Mouse (Mus musculus) activated CD4-positive, CD25-positive, alpha-beta regulatory T cell (primary cell): ENCODE measurements around the gene Txndc16. TPM values are rescaled to one million over a fixed set of nuclear protein-coding genes. Genes with fewer than 3 reads are reported as not detected.

Source experiments
- polyA plus RNA-seq, 2 experiments: library from polyadenylated mRNA; unstranded; fragments of 100-300 nt; shearing (Covaris generic); gene quantifications; one replicate each; pipeline ENCODE4 v1.2.1; 2017

Gene Txndc16
- 10 to 100 TPM; 12.6 to 14.3 TPM for polyA plus RNA-seq

GRCm38 (mm10) chr14:45220090-45220956 lies at the start of gene Txndc16:
Gene Txndc16 (minus strand): TSS chr14:45220328.

DNA sequence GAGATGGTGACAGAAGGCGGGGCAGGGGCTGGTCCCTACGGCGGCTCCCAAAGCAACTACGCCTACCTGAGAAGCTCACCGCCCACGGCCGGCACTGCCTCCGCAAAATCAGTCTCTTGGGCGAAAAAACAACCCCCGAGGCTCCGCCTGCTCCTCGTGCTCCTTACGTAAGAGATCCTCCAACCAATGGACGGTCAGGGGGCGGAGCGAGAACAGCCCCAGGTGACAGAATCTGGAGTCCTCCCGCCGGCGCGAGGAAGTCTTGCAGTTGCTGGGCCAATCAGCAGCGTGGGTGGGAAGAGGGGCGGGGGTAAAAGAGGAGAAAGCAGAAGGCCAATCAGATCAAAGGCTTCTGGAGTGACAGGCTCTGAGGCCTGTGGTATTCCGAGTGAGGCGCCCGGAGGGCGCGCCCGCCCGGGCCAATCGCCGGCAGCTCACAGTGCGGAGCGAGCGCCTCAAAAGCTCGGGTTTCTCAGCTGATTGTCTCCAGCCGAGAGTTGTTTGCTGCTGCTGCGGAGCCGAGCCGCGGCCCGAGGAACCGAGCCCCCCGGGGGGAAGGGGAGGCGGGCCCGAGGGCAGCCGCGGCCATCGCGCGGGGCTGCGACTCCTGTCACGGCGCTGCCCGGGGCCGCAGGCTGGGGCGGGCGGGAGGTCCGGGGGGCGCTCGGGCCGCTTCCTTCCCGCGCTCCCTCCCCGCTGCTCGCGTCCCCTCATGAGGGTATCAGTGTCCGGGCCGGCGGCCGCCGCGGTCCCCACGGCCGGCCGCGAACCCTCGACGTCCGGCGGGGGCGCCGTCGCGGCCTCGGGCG lies 643 bp downstream of the Txndc16 start, which contains the start of gene Gpr137c:
Gene Gpr137c, plus strand, starts transcription at position 437 of the 809 bp plus-strand sequence.

Other genes with a start within 250 kb of the Txndc16 start
- 10 to 100 TPM; 25.2 to 35.7 TPM for gene Ptger2, start 232.1 kb downstream of the Txndc16 start, polyA plus RNA-seq
- 1 to 10 TPM in 1 of 2 experiments, under 1 TPM in 1; 0.63 to 2.6 TPM for gene Gpr137c, start 611 bp downstream of the Txndc16 start, polyA plus RNA-seq
- gene Ero1l, start 98.4 kb upstream of the Txndc16 start, polyA plus RNA-seq: 10 to 100 TPM; 51.3 to 71.4 TPM
- gene Psmc6, start 109.5 kb upstream of the Txndc16 start, polyA plus RNA-seq: 100 to 1,000 TPM; 124 to 171 TPM
- gene Styx, start 130.8 kb upstream of the Txndc16 start, polyA plus RNA-seq: 1 to 10 TPM; 6.5 to 8.1 TPM
- 10 to 100 TPM; 67.7 to 74.1 TPM for gene Gnpnat1, start 184.6 kb upstream of the Txndc16 start, polyA plus RNA-seq